Mouse (Mus musculus) Patski (cell line): ENCODE results near the gene Ccdc92b. TPM values are rescaled to one million over a fixed set of nuclear protein-coding genes. Genes with fewer than 3 reads are reported as not detected.
A peak's percentile ranks its signal among the peaks of the same experiment; 100 is the strongest.

Experiments used
- ATAC-seq: fragments of 100-300 bp; one replicate; pipeline ENCODE4 v1.8.0; 2021
- CTCF ChIA-PET: fragments of 350-600 bp; sonication (Branson Sonifier 250); formaldehyde crosslinking; loops from one replicate; lab custom pipeline; 2022; ENCODE audit warnings: inconsistent platforms; lab: Charles Lee
- POLR2A ChIA-PET: fragments of 350-600 bp; sonication (Branson Sonifier 250); formaldehyde crosslinking; loops from one replicate; lab custom pipeline; 2022; ENCODE audit warnings: antibody characterized with exemption, inconsistent platforms; lab: Charles Lee
- DNase-seq: peaks from one replicate; pipeline ENCODE4 v3.0.0-alpha.2; 2011; ENCODE audit warnings: low read depth, low spot score
- H3K27me3 ChIP-seq: fragments of 371-371 bp; one replicate; pipeline ENCODE4 v1.5.1; 2021
- CTCF ChIP-seq: fragments of 100-300 bp; IDR thresholded peaks from one replicate; pipeline ENCODE4 v1.5.1; 2021
- in situ Hi-C: fragments of 300-500 bp; cut with MboI; formaldehyde crosslinking; loops from 3 replicates; pipeline ENCODE4 v1.11.1; 2018; ENCODE audit warnings: low pct_unique_long_range_greater_than_20kb, mixed read lengths
- polyA plus RNA-seq: library from polyadenylated mRNA; unstranded; gene quantifications from one replicate; pipeline ENCODE4 v1.2.3, GENCODE M21; 2021

Ccdc92b gene
- polyA plus RNA-seq, 1 experiment from 2014 or later, result 0.46 TPM

- DNase-seq, result no peak
- no peak for TF ChIP-seq CTCF
- peaks cover 16% of the 10 kb centered on the region for H3K27me3 ChIP-seq
- no peak for ATAC-seq
- ChIA-PET POLR2A (no interaction called here), CTCF (no interaction called here)
- in situ Hi-C loops, result loop anchor here (5.0 kb wide), 1 partner anchor 32 kb away; the partner anchor contains the start of gene Ccdc92b
Measured at GRCm38 (mm10) chr11:74584946-74585723, 34.3 kb upstream of the Ccdc92b start.

- peaks cover 28% of the 10 kb centered on the region for H3K27me3 ChIP-seq
- ChIA-PET CTCF (no interaction called here), POLR2A (no interaction called here)
- no peak for DNase-seq
- no peak for TF ChIP-seq CTCF
- in situ Hi-C loops, result no loop called here
- ATAC-seq, result no peak
Measured at GRCm38 (mm10) chr11:74586401-74586800, 33.0 kb upstream of the Ccdc92b start.

GRCm38 (mm10) chr11:74589401-74590238 lies 29.8 kb upstream of the Ccdc92b start:
- no peak for TF ChIP-seq CTCF
- peaks cover 28% of the 10 kb centered on the region for H3K27me3 ChIP-seq
- ChIA-PET CTCF (interaction anchor here (0.6 to 1.3 kb wide), 3 partner anchors 43 to 212 kb away, joined by 3 to 5 read pairs (median 3); no protein-coding TSS in a partner anchor), POLR2A (interaction anchor here (0.7 kb wide), 1 partner anchor 43 kb away, joined by 3 read pairs; no protein-coding TSS in a partner anchor)
- no peak for DNase-seq
- in situ Hi-C loops, result no loop called here
- ATAC-seq, result no peak

- POLR2A ChIA-PET, result no interaction called here
- DNase-seq (no peak), ATAC-seq (no peak)
- CTCF ChIA-PET, result interaction anchor here (0.6 kb wide), 1 partner anchor 44 kb away, joined by 3 read pairs; no protein-coding TSS in a partner anchor
- H3K27me3 ChIP-seq, result peaks cover 28% of the 10 kb centered on the region
- in situ Hi-C loops, result no loop called here
- TF ChIP-seq CTCF, result no peak
Measured at GRCm38 (mm10) chr11:74590239-74590596, 29.2 kb upstream of the Ccdc92b start.

- POLR2A ChIA-PET, result no interaction called here
- DNase-seq (no peak), ATAC-seq (no peak)
- in situ Hi-C loops, result no loop called here
- no peak for TF ChIP-seq CTCF
- peaks cover 28% of the 10 kb centered on the region for H3K27me3 ChIP-seq
- CTCF ChIA-PET, result no interaction called here
Measured at GRCm38 (mm10) chr11:74590691-74591090, 28.7 kb upstream of the Ccdc92b start.

GRCm38 (mm10) chr11:74592246-74592645 lies 27.2 kb upstream of the Ccdc92b start:
- no peak for ATAC-seq
- H3K27me3 ChIP-seq, result peaks cover 28% of the 10 kb centered on the region
- ChIA-PET POLR2A (no interaction called here), CTCF (interaction anchor here (1.3 kb wide), 1 partner anchor 42 kb away, joined by 3 read pairs; no protein-coding TSS in a partner anchor)
- no peak for TF ChIP-seq CTCF
- in situ Hi-C loops, result no loop called here
- no peak for DNase-seq

- ChIA-PET CTCF (interaction anchor here (0.6 to 1.3 kb wide), 3 partner anchors 16 to 52 kb away, joined by 3 read pairs; no protein-coding TSS in a partner anchor), POLR2A (no interaction called here)
- no peaks in the 10 kb centered on the region for H3K27me3 ChIP-seq
- ATAC-seq (no peak), DNase-seq (no peak)
- in situ Hi-C loops, result no loop called here
- TF ChIP-seq CTCF, result no peak
Measured at GRCm38 (mm10) chr11:74597283-74597989, 22.0 kb upstream of the Ccdc92b start.

- no peak for TF ChIP-seq CTCF
- ChIA-PET CTCF (interaction anchor here (1.3 kb wide), 1 partner anchor 51 kb away, joined by 3 read pairs; no protein-coding TSS in a partner anchor), POLR2A (no interaction called here)
- in situ Hi-C loops, result no loop called here
- DNase-seq, result no peak
- H3K27me3 ChIP-seq, result no peaks in the 10 kb centered on the region
- no peak for ATAC-seq
Measured at GRCm38 (mm10) chr11:74597990-74598337, 21.4 kb upstream of the Ccdc92b start.

- no peak for TF ChIP-seq CTCF
- no peaks in the 10 kb centered on the region for H3K27me3 ChIP-seq
- ATAC-seq (peak; percentile 53), DNase-seq (peak; percentile 3)
- ChIA-PET POLR2A (no interaction called here), CTCF (interaction anchor here (1.0 kb wide), 1 partner anchor 15 kb away, joined by 3 read pairs; no protein-coding TSS in a partner anchor)
- in situ Hi-C loops, result no loop called here
Measured at GRCm38 (mm10) chr11:74602286-74602685, 17.1 kb upstream of the Ccdc92b start.

- in situ Hi-C loops, result no loop called here
- ChIA-PET POLR2A (no interaction called here), CTCF (no interaction called here)
- TF ChIP-seq CTCF, result no peak
- H3K27me3 ChIP-seq, result peaks cover 8% of the 10 kb centered on the region
- ATAC-seq, result no peak
- DNase-seq, result no peak
Measured at GRCm38 (mm10) chr11:74610068-74610467, 9.3 kb upstream of the Ccdc92b start.
